Mouse (Mus musculus) megakaryocyte, embryonic 14.5 days (primary cell): ENCODE measurements around the gene Polr2j. TPM values are rescaled to one million over a fixed set of nuclear protein-coding genes. Genes with fewer than 3 reads are reported as not detected.
A peak's percentile ranks its signal among the peaks of the same experiment; 100 is the strongest.
"Not testable (repeated sequence)": the region's sequence is repeated elsewhere in the genome, so short reads cannot be mapped to it uniquely, and the experiment has no call there.

Experiments used
- H3K27me3 ChIP-seq: replicated peaks from 2 replicates; pipeline ENCODE3; 2012; ENCODE audit warnings: inconsistent platforms
- H3K36me3 ChIP-seq: replicated peaks from 2 replicates; pipeline ENCODE3; 2012; ENCODE audit warnings: low read length, inconsistent platforms, mixed read lengths
- H3K4me1 ChIP-seq: 2 replicates; pipeline ENCODE4 v1.6.1; 2012; ENCODE audit warnings: inconsistent platforms
- H3K4me3 ChIP-seq: replicated peaks from 2 replicates; pipeline ENCODE3; 2012; ENCODE audit warnings: moderate library complexity, mild to moderate bottlenecking, inconsistent platforms
- H3K9me3 ChIP-seq: 2 replicates; pipeline ENCODE4 v1.6.1; 2012; ENCODE audit warnings: inconsistent platforms
- FLI1 ChIP-seq: IDR thresholded peaks from 2 replicates; pipeline ENCODE4 v1.6.1; 2012; ENCODE audit warnings: low read length, inconsistent platforms, mixed read lengths
- GATA1 ChIP-seq: IDR thresholded peaks from 3 replicates; pipeline ENCODE4 v1.6.1; 2012; ENCODE audit warnings: mixed read lengths, low read length, inconsistent platforms, borderline replicate concordance
- polyA plus RNA-seq: library from polyadenylated mRNA; stranded (reverse); fragments of >175 nt; gene quantifications from 2 replicates; pipeline ENCODE4 v1.2.3, GENCODE M21; 2012; ENCODE audit warnings: low replicate concordance; ENCODE audit not compliant: insufficient read depth

Gene Polr2j
- polyA plus RNA-seq, 1 experiment = 91.2 TPM

GRCm38 (mm10) chr5:136139393-136139792 is 23.0 kb downstream of the Polr2j start:
- TF ChIP-seq FLI1 (no peak), GATA1 (no peak)
- Histone ChIP-seq H3K9me3 (no peaks in the 10 kb centered on the region), H3K4me1 (peaks cover 64% of the 10 kb centered on the region), H3K36me3 (peaks cover 57% of the 10 kb centered on the region), H3K27me3 (no peaks in the 10 kb centered on the region), H3K4me3 (no peak overlapping the region)

- Histone ChIP-seq H3K36me3 (peaks cover 51% of the 10 kb centered on the region), H3K4me1 (peaks cover 63% of the 10 kb centered on the region), H3K4me3 (no peak overlapping the region), H3K9me3 (no peaks in the 10 kb centered on the region), H3K27me3 (no peaks in the 10 kb centered on the region)
- no peak for TF ChIP-seq FLI1
- no peak for TF ChIP-seq GATA1
Observed at GRCm38 (mm10) chr5:136140057-136140482, 23.6 kb downstream of the Polr2j start.

GRCm38 (mm10) chr5:136142746-136143145 is 26.3 kb downstream of the Polr2j start:
- TF ChIP-seq GATA1 = no peak
- no peak for TF ChIP-seq FLI1
- H3K4me3 ChIP-seq = no peak overlapping the region
- H3K9me3 ChIP-seq = no peaks in the 10 kb centered on the region
- H3K27me3 ChIP-seq = no peaks in the 10 kb centered on the region
- peaks cover 56% of the 10 kb centered on the region for H3K36me3 ChIP-seq
- H3K4me1 ChIP-seq = peaks cover 71% of the 10 kb centered on the region

GRCm38 (mm10) chr5:136143161-136143755 is 26.8 kb downstream of the Polr2j start:
- no peak for TF ChIP-seq FLI1
- TF ChIP-seq GATA1 = no peak
- Histone ChIP-seq H3K4me1 (peaks cover 71% of the 10 kb centered on the region), H3K9me3 (no peaks in the 10 kb centered on the region), H3K27me3 (no peaks in the 10 kb centered on the region), H3K36me3 (peaks cover 55% of the 10 kb centered on the region), H3K4me3 (no peak overlapping the region)

- Histone ChIP-seq H3K4me1 (peaks cover 71% of the 10 kb centered on the region), H3K4me3 (peak overlapping the region; percentile 50), H3K36me3 (peaks cover 40% of the 10 kb centered on the region), H3K9me3 (no peaks in the 10 kb centered on the region), H3K27me3 (no peaks in the 10 kb centered on the region)
- TF ChIP-seq GATA1 (no peak), FLI1 (no peak)
Observed at GRCm38 (mm10) chr5:136144606-136145430, 28.4 kb downstream of the Polr2j start.

GRCm38 (mm10) chr5:136146936-136147335 is 30.5 kb downstream of the Polr2j start:
- Histone ChIP-seq H3K4me3 (no peak overlapping the region), H3K36me3 (peaks cover 25% of the 10 kb centered on the region), H3K9me3 (no peaks in the 10 kb centered on the region), H3K27me3 (no peaks in the 10 kb centered on the region), H3K4me1 (peaks cover 83% of the 10 kb centered on the region)
- no peak for TF ChIP-seq GATA1
- TF ChIP-seq FLI1 = no peak

- Histone ChIP-seq H3K4me1 (peaks cover 91% of the 10 kb centered on the region), H3K9me3 (no peaks in the 10 kb centered on the region), H3K4me3 (peak overlapping the region; percentile 28), H3K36me3 (peaks cover 25% of the 10 kb centered on the region), H3K27me3 (no peaks in the 10 kb centered on the region)
- TF ChIP-seq FLI1 (no peak), GATA1 (no peak)
Observed at GRCm38 (mm10) chr5:136147704-136148103, 31.3 kb downstream of the Polr2j start.

GRCm38 (mm10) chr5:136149134-136149576 is 32.7 kb downstream of the Polr2j start:
- peaks cover 36% of the 10 kb centered on the region for H3K36me3 ChIP-seq
- H3K9me3 ChIP-seq, H3K4me3 ChIP-seq, H3K27me3 ChIP-seq: not testable (repeated sequence)
- H3K4me1 ChIP-seq = peaks cover 92% of the 10 kb centered on the region

GRCm38 (mm10) chr5:136152365-136152764 is 35.9 kb downstream of the Polr2j start:
- Histone ChIP-seq H3K27me3 (no peaks in the 10 kb centered on the region), H3K4me1 (peaks cover 73% of the 10 kb centered on the region), H3K4me3 (peak overlapping the region; percentile 47), H3K9me3 (no peaks in the 10 kb centered on the region), H3K36me3 (peaks cover 46% of the 10 kb centered on the region)
- TF ChIP-seq FLI1 (no peak), GATA1 (no peak)

- H3K36me3 ChIP-seq = peaks cover 47% of the 10 kb centered on the region
- H3K27me3 ChIP-seq = no peaks in the 10 kb centered on the region
- no peak for TF ChIP-seq GATA1
- no peak for TF ChIP-seq FLI1
- H3K9me3 ChIP-seq = no peaks in the 10 kb centered on the region
- H3K4me1 ChIP-seq = peaks cover 49% of the 10 kb centered on the region
- no peak overlapping the region for H3K4me3 ChIP-seq
Observed at GRCm38 (mm10) chr5:136155399-136155798, 39.0 kb downstream of the Polr2j start.

- Histone ChIP-seq H3K4me1 (peaks cover 13% of the 10 kb centered on the region), H3K36me3 (peaks cover 56% of the 10 kb centered on the region)
- H3K27me3 ChIP-seq, H3K9me3 ChIP-seq, H3K4me3 ChIP-seq: not testable (repeated sequence)
Observed at GRCm38 (mm10) chr5:136160084-136160483, 43.7 kb downstream of the Polr2j start.
